Mouse (Mus musculus) lung, postnatal 0 days (tissue): ENCODE data around the gene Rpl19. TPM values are rescaled to one million over a fixed set of nuclear protein-coding genes. Genes with fewer than 3 reads are reported as not detected.

ENCODE experiments used
- ATAC-seq: fragments of 200-750 bp; cut with Nextera tagmentation; 2 replicates; pipeline ENCODE4 v1.8.0; 2017; ENCODE audit warnings: moderate library complexity
- DNase-seq: peaks from one replicate; pipeline ENCODE4 v3.0.0-alpha.2; 2016; ENCODE audit warnings: low spot score
- H3K27ac ChIP-seq: fragments of 300-500 bp; sonication (generic); 2 replicates; pipeline ENCODE4 v1.5.1; 2014; ENCODE audit warnings: antibody characterized with exemption, mild to moderate bottlenecking, low read length, mixed read lengths
- H3K27me3 ChIP-seq: fragments of 300-500 bp; sonication (generic); replicated peaks from 2 replicates; pipeline ENCODE4 v1.6.1; 2014; ENCODE audit warnings: low read length, mixed read lengths; ENCODE audit not compliant: insufficient read depth
- H3K36me3 ChIP-seq: fragments of 300-500 bp; sonication (generic); 2 replicates; pipeline ENCODE4 v1.6.1; 2014; ENCODE audit warnings: low read length, mixed read lengths; ENCODE audit not compliant: insufficient read depth
- H3K4me1 ChIP-seq: fragments of 300-500 bp; sonication (generic); 2 replicates; pipeline ENCODE4 v1.6.1; 2014; ENCODE audit warnings: antibody characterized with exemption, low read depth, low read length, mixed read lengths; ENCODE audit not compliant: insufficient read depth
- H3K4me2 ChIP-seq: fragments of 300-500 bp; sonication (generic); replicated peaks from 2 replicates; pipeline ENCODE4 v1.6.1; 2014; ENCODE audit warnings: low read depth, mild to moderate bottlenecking, low read length, moderate library complexity, mixed read lengths
- H3K4me3 ChIP-seq: fragments of 300-500 bp; sonication (generic); 2 replicates; pipeline ENCODE4 v1.5.1; 2014; ENCODE audit warnings: low read depth, low read length
- H3K9ac ChIP-seq: fragments of 300-500 bp; sonication (generic); replicated peaks from 2 replicates; pipeline ENCODE4 v1.6.1; 2014; ENCODE audit warnings: low read depth, mild to moderate bottlenecking
- H3K9me3 ChIP-seq: fragments of 300-500 bp; sonication (generic); 2 replicates; pipeline ENCODE4 v1.6.1; 2016; ENCODE audit warnings: low read length, mixed read lengths
- CTCF ChIP-seq: IDR thresholded peaks from 2 replicates; pipeline ENCODE4 v1.5.1; 2016; ENCODE audit warnings: antibody characterized with exemption, mild to moderate bottlenecking
- EP300 ChIP-seq: IDR thresholded peaks from 2 replicates; pipeline ENCODE4 v1.6.1; 2016; ENCODE audit warnings: antibody characterized with exemption, mild to moderate bottlenecking, control low read depth
- WGBS: fragments of 180-500 bp; shearing (Covaris S2); extraction: QIAGEN DNeasy Blood & Tissue Kit; methylation state at CpG from one replicate; pipeline ENCODE4 v1.1.7; 2014; 5-methylcytosine and 5-hydroxymethylcytosine counted together
- polyA plus RNA-seq: library from polyadenylated mRNA; unstranded; fragments of >200 nt; fragmentation: Nextera tagmentation; extraction: Ambion mirVana; gene quantifications from 2 replicates; pipeline ENCODE4 v1.2.1, GENCODE M21; 2015

Rpl19 gene
- polyA plus RNA-seq, 1 experiment from 2014 or later, result 817 TPM

GRCm38 (mm10) chr11:98051611-98052128 lies 25.2 kb downstream of the Rpl19 start:
- Histone ChIP-seq H3K36me3 (no peaks in the 10 kb centered on the region), H3K27ac (no peak overlapping the region), H3K4me3 (peak overlapping the region; percentile 34), H3K4me2 (peak overlapping the region; percentile 59), H3K4me1 (peaks cover 6% of the 10 kb centered on the region; the same call in 1 of the 2 replicates), H3K9me3 (no peaks in the 10 kb centered on the region), H3K9ac (no peak overlapping the region), H3K27me3 (peaks cover 35% of the 10 kb centered on the region)
- 4% methylated on average over 12 of the region's 12 CpGs for WGBS
- no peak for DNase-seq
- TF ChIP-seq EP300 (no peak), CTCF (no peak)
- no peak for ATAC-seq

- 0 out of 2 replicates have a peak, but pooled peaks have one; percentile 9 for ATAC-seq
- H3K36me3 ChIP-seq, result no peaks in the 10 kb centered on the region
- H3K27me3 ChIP-seq, result peaks cover 37% of the 10 kb centered on the region
- no peak for DNase-seq
- no peak overlapping the region for H3K27ac ChIP-seq
- H3K4me1 ChIP-seq, result peaks cover 6% of the 10 kb centered on the region; the same call in 1 of the 2 replicates
- WGBS, result under 1% methylated on average over 72 of the region's 83 CpGs
- peak overlapping the region; percentile 34 for H3K4me3 ChIP-seq
- peak overlapping the region; percentile 59 for H3K4me2 ChIP-seq
- no peak for TF ChIP-seq CTCF
- no peaks in the 10 kb centered on the region for H3K9me3 ChIP-seq
- H3K9ac ChIP-seq, result no peak overlapping the region
Observed at GRCm38 (mm10) chr11:98052129-98052988, 25.8 kb downstream of the Rpl19 start.

GRCm38 (mm10) chr11:98052989-98053834 lies 26.7 kb downstream of the Rpl19 start, which contains the start of gene Stac2:
Stac2 (minus strand) TSS chr11:98053462.
- Histone ChIP-seq H3K9ac (no peak within 1 kb of the TSS), H3K9me3 (no peaks in the 10 kb centered on the region), H3K36me3 (no peaks in the 10 kb centered on the region), H3K27ac (no peak within 1 kb of the TSS), H3K4me1 (peaks cover 6% of the 10 kb centered on the region; the same call in 1 of the 2 replicates), H3K4me2 (peak within 1 kb of the TSS; percentile 59), H3K27me3 (peaks cover 39% of the 10 kb centered on the region), H3K4me3 (peak within 1 kb of the TSS; percentile 34)
- TF ChIP-seq EP300 (no peak), CTCF (no peak)
- DNase-seq (peak; percentile 56), ATAC-seq (peak; percentile 78)
- 4% methylated on average over 22 of the region's 48 CpGs for WGBS

- Histone ChIP-seq H3K4me3 (no peak overlapping the region), H3K4me2 (no peak overlapping the region), H3K4me1 (peaks cover 6% of the 10 kb centered on the region; the same call in 1 of the 2 replicates), H3K27me3 (peaks cover 18% of the 10 kb centered on the region; the same call in 1 of the 2 replicates), H3K9me3 (no peaks in the 10 kb centered on the region), H3K36me3 (no peaks in the 10 kb centered on the region), H3K9ac (no peak overlapping the region), H3K27ac (no peak overlapping the region)
- ATAC-seq (no peak), DNase-seq (no peak)
- TF ChIP-seq EP300, result no peak
- no peak for TF ChIP-seq CTCF
- 22% methylated on average over 9 of the region's 9 CpGs for WGBS
Observed at GRCm38 (mm10) chr11:98057466-98057865, 31.0 kb downstream of the Rpl19 start.

GRCm38 (mm10) chr11:98057998-98058397 lies 31.5 kb downstream of the Rpl19 start:
- peak; percentile 31; the same call in 1 of the 2 replicates for ATAC-seq
- Histone ChIP-seq H3K36me3 (no peaks in the 10 kb centered on the region), H3K4me3 (no peak overlapping the region), H3K9me3 (no peaks in the 10 kb centered on the region), H3K27me3 (peaks cover 13% of the 10 kb centered on the region; the same call in 1 of the 2 replicates), H3K9ac (no peak overlapping the region), H3K4me2 (no peak overlapping the region), H3K4me1 (peaks cover 2% of the 10 kb centered on the region; the same call in 1 of the 2 replicates), H3K27ac (no peak overlapping the region)
- DNase-seq, result no peak
- TF ChIP-seq EP300 (no peak), CTCF (no peak)
- WGBS, result 82% methylated on average over 5 of the region's 5 CpGs
